Mouse (Mus musculus) CH12.LX (cell line): ENCODE data around the gene Smcp.

Experiments
- EP300 ChIP-seq: IDR thresholded peaks from 2 replicates; pipeline ENCODE4 v1.6.1; 2011; ENCODE audit warnings: low read length, improper control_type of control experiment
- MEF2A ChIP-seq: IDR thresholded peaks from 2 replicates; pipeline ENCODE4 v1.6.1; 2014; ENCODE audit warnings: low read depth, mild to moderate bottlenecking, inconsistent platforms, low read length, improper control_type of control experiment, borderline replicate concordance
- POLR2A ChIP-seq: IDR thresholded peaks from 2 replicates; pipeline ENCODE4 v1.6.1; 2011; ENCODE audit warnings: low read depth, mild to moderate bottlenecking, improper control_type of control experiment, low read length
- TBP ChIP-seq: conservative IDR thresholded peaks from 2 replicates; pipeline ENCODE4 v1.6.1; 2011; ENCODE audit warnings: low read depth, low read length, improper control_type of control experiment
- USF1 ChIP-seq: IDR thresholded peaks from 2 replicates; pipeline ENCODE4 v1.6.1; 2014; ENCODE audit warnings: low read depth, mild to moderate bottlenecking, inconsistent platforms, low read length, improper control_type of control experiment
- ZC3H11A ChIP-seq: IDR thresholded peaks from 2 replicates; pipeline ENCODE4 v1.6.1; 2012; ENCODE audit warnings: low read depth, mild to moderate bottlenecking, inconsistent platforms, low read length, improper control_type of control experiment

DNA sequence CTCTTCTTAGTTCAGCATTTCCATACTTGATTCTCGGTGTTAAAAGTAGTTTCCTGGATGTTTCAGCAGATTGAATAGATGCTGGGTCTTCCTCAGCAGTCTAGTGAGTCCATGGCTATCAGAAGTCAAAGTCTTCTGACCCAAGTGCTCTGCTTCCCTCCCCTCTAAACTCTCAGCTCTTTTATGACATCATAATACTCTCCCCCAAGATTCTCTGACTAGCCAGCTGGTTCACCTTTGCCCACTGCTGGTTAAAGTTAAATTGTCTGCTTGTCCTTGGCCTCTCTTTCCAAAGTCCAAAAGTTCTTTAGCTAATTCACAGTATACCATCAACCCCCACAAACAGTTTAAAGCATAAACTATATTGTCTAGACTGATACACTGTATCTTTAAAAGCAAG lies at the start of gene Smcp:
- TF ChIP-seq MEF2A = no peak
- no peak for TF ChIP-seq USF1
- no peak for TF ChIP-seq EP300
- no peak for TF ChIP-seq TBP
- TF ChIP-seq POLR2A = no peak
- no peak for TF ChIP-seq ZC3H11A
